Mouse (Mus musculus) inflammation-experienced regulatory T-cells, adult 16 weeks (primary cell): ENCODE results near the gene Kcnf1. TPM values are rescaled to one million over a fixed set of nuclear protein-coding genes. Genes with fewer than 3 reads are reported as not detected.

Experiments
- polyA plus RNA-seq: library from polyadenylated mRNA; unstranded; fragments of 100-300 nt; shearing (Covaris generic); gene quantifications from one replicate; pipeline ENCODE4 v1.2.1, GENCODE M21; 2017

The Kcnf1 gene
- 0.07 TPM for polyA plus RNA-seq

DNA sequence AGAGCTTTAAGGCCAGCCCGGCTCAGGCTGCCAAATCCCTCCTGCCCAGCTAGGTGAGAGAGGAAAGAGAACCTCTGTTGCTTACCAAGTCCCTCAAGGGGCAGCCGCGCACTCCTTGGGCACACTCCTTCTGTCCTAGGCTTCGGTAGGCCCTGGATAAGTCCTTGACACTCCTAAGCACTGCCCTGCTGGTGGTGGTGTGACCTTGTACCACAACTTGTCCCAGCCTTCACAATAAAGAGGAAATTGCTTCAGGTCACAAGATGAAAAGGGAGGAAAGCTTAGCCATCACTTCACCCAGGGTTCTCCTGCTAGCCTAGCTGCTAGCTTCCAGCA is at the start of gene Kcnf1:
Gene Kcnf1, minus strand, starts transcription at position 132 of the 336 bp plus-strand sequence.

Other genes with a start within 250 kb of the Kcnf1 start
- gene Pqlc3, start 176.5 kb downstream of the Kcnf1 start, polyA plus RNA-seq = 69.6 TPM
- gene 2410004P03Rik, start 165.2 kb downstream of the Kcnf1 start, polyA plus RNA-seq = 1.7 TPM
- gene Pdia6, start 89.7 kb upstream of the Kcnf1 start, polyA plus RNA-seq = 205 TPM
- gene Atp6v1c2, start 152.5 kb upstream of the Kcnf1 start, polyA plus RNA-seq = 0.23 TPM
- gene Nol10, start 171.6 kb upstream of the Kcnf1 start, polyA plus RNA-seq = 31.5 TPM